Mouse (Mus musculus) neural tube, embryonic 14.5 days (tissue): ENCODE data around the gene Emc9. TPM values are rescaled to one million over a fixed set of nuclear protein-coding genes. Genes with fewer than 3 reads are reported as not detected.
A peak's percentile ranks its signal among the peaks of the same experiment; 100 is the strongest.

ENCODE experiments used
- ATAC-seq: fragments of 200-750 bp; cut with Nextera tagmentation; 2 replicates; pipeline ENCODE4 v1.8.0; 2017; ENCODE audit warnings: low read depth, mild to moderate bottlenecking, moderate TSS enrichment, moderate library complexity
- H3K27ac ChIP-seq: fragments of 300-500 bp; sonication (generic); 2 replicates; pipeline ENCODE4 v1.5.1; 2014; ENCODE audit warnings: low read depth, mild to moderate bottlenecking, control low read depth, low read length, moderate library complexity, mixed read lengths
- H3K27me3 ChIP-seq: fragments of 300-500 bp; sonication (generic); 2 replicates; pipeline ENCODE4 v1.6.1; 2014; ENCODE audit warnings: low read length; ENCODE audit not compliant: control insufficient read depth, insufficient read depth
- H3K36me3 ChIP-seq: fragments of 300-500 bp; sonication (generic); 2 replicates; pipeline ENCODE4 v1.6.1; 2014; ENCODE audit warnings: low read length, mixed read lengths; ENCODE audit not compliant: control insufficient read depth, insufficient read depth
- H3K4me1 ChIP-seq: fragments of 300-500 bp; sonication (generic); 2 replicates; pipeline ENCODE4 v1.6.1; 2014; ENCODE audit warnings: low read length; ENCODE audit not compliant: control insufficient read depth, insufficient read depth
- H3K4me2 ChIP-seq: fragments of 300-500 bp; sonication (generic); 2 replicates; pipeline ENCODE4 v1.6.1; 2014; ENCODE audit warnings: mild to moderate bottlenecking, low read depth, low read length, control low read depth
- H3K4me3 ChIP-seq: fragments of 300-500 bp; sonication (generic); 2 replicates; pipeline ENCODE4 v1.5.1; 2014; ENCODE audit warnings: low read depth, low read length, control low read depth, mixed read lengths
- H3K9ac ChIP-seq: fragments of 300-500 bp; sonication (generic); replicated peaks from 2 replicates; pipeline ENCODE4 v1.6.1; 2014; ENCODE audit warnings: low read depth, mild to moderate bottlenecking, control low read depth, low read length, mixed read lengths
- H3K9me3 ChIP-seq: fragments of 300-500 bp; sonication (generic); 2 replicates; pipeline ENCODE4 v1.6.1; 2016; ENCODE audit warnings: low read length; ENCODE audit not compliant: control insufficient read depth
- WGBS: fragments of 180-500 bp; shearing (Covaris S2); extraction: QIAGEN DNeasy Blood & Tissue Kit; methylation state at CpG from one replicate; pipeline ENCODE4 v1.1.7; 2014; 5-methylcytosine and 5-hydroxymethylcytosine counted together
- polyA plus RNA-seq: library from polyadenylated mRNA; unstranded; fragments of >200 nt; fragmentation: Nextera tagmentation; extraction: Ambion mirVana; gene quantifications from 2 replicates; pipeline ENCODE4 v1.2.1, GENCODE M21; 2014

Gene Emc9
- 38.9 and 48.8 TPM in 2 replicates for polyA plus RNA-seq

DNA sequence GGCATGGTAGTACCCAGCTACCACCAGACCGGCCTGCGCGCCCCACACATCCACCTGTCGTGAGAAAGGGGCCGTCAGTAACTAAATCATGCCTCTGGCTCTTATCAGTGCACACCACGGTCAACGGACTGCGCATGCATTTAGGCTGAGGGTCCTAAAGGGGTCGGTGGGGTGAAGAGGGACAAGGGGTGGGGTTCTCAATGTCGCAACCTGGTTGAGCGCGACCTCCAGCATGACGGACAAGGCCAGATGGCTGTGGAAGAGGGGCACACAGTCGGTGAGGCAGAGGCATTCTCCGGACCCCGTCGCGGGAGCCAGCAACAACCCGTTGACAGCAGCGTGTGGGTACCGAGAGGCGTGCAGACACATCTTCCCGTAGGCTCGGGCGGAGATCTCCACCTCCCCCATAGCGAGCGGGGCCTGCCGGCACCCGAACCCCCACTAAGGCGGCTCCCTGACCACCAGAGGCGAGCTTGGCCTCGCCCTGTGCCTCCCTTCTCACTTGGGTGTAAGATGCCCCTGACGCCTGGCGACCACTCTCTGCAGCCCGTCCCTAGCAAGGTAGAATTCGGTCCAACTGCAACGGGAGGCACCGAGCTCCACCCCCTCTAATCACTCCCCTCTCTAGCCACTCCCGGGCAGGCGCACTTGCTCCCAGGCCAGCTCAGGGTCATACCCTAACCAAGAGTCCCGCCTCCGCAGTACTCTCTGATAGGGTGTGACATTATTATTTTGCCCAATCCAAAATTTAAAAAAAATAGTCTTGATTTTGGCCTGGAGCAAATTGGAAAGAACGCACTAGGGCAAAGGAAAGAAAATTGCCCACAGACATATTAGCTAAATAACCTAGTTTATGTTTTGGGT is at the start of gene Emc9:
Emc9 (minus strand) TSS at position 601 of the 864 bp plus-strand sequence.
- H3K36me3 ChIP-seq: peaks cover 7% of the 10 kb centered on the region
- WGBS: 2% methylated on average over 42 of the region's 43 CpGs
- H3K27me3 ChIP-seq: no peaks in the 10 kb centered on the region
- H3K9me3 ChIP-seq: no peaks in the 10 kb centered on the region
- peak within 1 kb of the TSS; percentile 61 for H3K4me2 ChIP-seq
- H3K4me1 ChIP-seq: peaks cover 6% of the 10 kb centered on the region; the same call in 1 of the 2 replicates
- peak within 1 kb of the TSS; percentile 41 for H3K4me3 ChIP-seq
- H3K9ac ChIP-seq: peak within 1 kb of the TSS; percentile 63
- H3K27ac ChIP-seq: no peak within 1 kb of the TSS
- ATAC-seq: peak; percentile 64

GRCm38 (mm10) chr14:55629312-55629711 is 44.2 kb upstream of the Emc9 start:
- WGBS: 50% methylated on average over 5 of the region's 5 CpGs
- H3K9ac ChIP-seq: no peak overlapping the region
- no peaks in the 10 kb centered on the region for H3K9me3 ChIP-seq
- H3K4me2 ChIP-seq: no peak overlapping the region
- peaks cover under 1% of the 10 kb centered on the region; the same call in 1 of the 2 replicates for H3K4me1 ChIP-seq
- no peak overlapping the region for H3K27ac ChIP-seq
- H3K4me3 ChIP-seq: no peak overlapping the region
- ATAC-seq: no peak
- H3K36me3 ChIP-seq: peaks cover 88% of the 10 kb centered on the region
- no peaks in the 10 kb centered on the region for H3K27me3 ChIP-seq

DNA sequence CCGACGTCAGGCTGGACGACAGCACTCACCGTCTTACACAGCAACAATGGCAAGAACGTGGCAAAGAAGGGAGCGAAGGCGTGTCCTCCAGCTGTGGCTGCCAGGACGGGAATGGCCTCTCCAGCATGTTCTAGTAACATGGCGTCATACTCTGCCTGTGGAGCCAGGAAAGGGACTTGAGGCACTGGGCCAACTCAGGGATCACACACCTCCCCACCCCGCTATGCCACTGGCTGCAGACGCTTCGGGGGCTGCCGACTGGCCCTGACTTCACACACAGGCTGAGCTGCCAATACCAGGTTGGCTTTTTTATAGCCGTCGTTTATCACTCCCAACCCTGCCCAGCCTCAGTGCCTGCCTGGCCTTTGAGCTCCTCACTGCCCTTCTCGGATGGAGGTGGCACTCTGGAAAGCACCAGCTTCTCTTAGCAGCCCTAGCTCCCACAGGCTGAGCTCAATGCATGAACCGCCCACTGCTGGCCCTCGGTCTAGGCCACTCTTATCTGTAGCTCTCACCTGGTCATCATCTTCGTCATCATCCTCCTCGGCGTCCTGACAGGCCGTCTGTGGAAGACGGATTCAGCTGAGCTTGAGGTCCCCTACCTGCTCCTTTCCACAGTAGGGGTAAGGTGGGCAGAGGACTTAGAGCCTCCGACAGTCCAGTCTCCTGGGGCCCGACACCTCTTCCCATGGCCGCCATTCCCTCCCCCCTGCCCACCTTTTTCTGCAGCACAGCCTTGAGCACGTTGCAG is 43.1 kb upstream of the Emc9 start:
- H3K27me3 ChIP-seq: no peaks in the 10 kb centered on the region
- no peaks in the 10 kb centered on the region for H3K4me1 ChIP-seq
- H3K9me3 ChIP-seq: no peaks in the 10 kb centered on the region
- ATAC-seq: no peak
- H3K4me3 ChIP-seq: no peak overlapping the region
- no peak overlapping the region for H3K9ac ChIP-seq
- H3K4me2 ChIP-seq: no peak overlapping the region
- H3K27ac ChIP-seq: no peak overlapping the region
- 83% methylated on average over 27 of the region's 27 CpGs for WGBS
- H3K36me3 ChIP-seq: peaks cover 85% of the 10 kb centered on the region

DNA sequence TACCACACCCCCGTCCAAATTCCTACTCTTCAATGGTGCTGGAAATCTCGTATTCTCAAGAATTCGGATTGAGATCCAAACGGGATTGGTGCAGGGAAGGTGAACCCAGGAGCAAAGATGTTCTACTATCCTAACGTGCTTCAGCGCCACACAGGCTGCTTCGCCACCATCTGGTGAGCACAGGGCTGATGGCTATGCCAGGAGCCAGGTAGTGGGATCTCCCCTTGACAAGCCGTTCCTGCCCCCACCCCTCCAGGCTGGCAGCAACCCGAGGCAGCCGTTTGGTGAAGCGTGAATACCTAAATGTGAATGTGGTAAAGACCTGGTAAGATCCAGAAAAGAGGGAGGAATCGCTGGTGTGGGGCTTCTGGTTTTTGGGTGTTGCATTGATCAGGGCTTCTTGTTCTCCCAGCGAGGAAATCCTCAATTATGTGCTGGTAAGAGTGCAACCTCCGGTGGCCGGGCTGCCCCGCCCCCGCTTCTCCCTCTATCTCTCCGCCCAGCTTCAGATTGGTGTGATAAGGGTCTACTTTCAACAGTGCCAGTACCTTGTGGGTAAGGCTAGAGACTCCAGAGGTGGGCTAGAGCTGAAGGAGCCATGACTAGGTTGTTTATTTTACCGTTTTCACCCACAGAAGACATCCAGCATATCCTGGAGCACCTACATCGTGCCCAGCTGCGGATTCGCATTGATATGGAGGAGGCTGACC is 33.5 kb upstream of the Emc9 start:
- H3K4me2 ChIP-seq: peak overlapping the region; percentile 2; the same call in 1 of the 2 replicates
- no peaks in the 10 kb centered on the region; the same call in 1 of the 2 replicates for H3K36me3 ChIP-seq
- H3K27ac ChIP-seq: no peak overlapping the region
- peak overlapping the region; percentile 11; the same call in 1 of the 2 replicates for H3K4me3 ChIP-seq
- H3K9me3 ChIP-seq: no peaks in the 10 kb centered on the region
- H3K4me1 ChIP-seq: no peaks in the 10 kb centered on the region
- peak; percentile 38; the same call in 1 of the 2 replicates for ATAC-seq
- no peaks in the 10 kb centered on the region for H3K27me3 ChIP-seq
- WGBS: 52% methylated on average over 22 of the region's 22 CpGs
- H3K9ac ChIP-seq: no peak overlapping the region

DNA sequence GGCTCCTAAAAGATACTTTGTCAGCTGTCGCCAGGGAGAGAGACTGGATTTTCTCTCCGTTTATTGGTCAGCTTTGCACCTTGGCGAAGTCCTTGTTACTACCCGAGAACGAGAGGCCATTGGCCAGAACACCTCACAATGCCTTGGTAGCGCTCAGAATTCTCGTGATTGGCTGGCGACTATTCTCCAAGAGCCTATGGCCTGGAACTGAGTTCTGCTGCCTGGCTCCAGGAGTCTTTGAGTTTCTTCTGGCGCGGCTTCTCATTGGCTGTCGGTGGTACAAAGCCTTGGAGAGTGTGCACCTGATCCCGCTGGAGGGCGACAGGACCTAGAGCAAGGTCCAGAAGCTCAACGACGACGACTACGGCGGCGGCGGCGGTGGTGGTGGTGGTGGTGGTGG is 32.7 kb upstream of the Emc9 start, which contains the start of gene Rec8:
Rec8 (plus strand) TSS at position 216 of the 400 bp plus-strand sequence.
- peak; percentile 81 for ATAC-seq
- Histone ChIP-seq H3K27ac (no peak within 1 kb of the TSS), H3K9me3 (no peaks in the 10 kb centered on the region), H3K4me3 (peak within 1 kb of the TSS; percentile 11; the same call in 1 of the 2 replicates), H3K36me3 (no peaks in the 10 kb centered on the region), H3K27me3 (no peaks in the 10 kb centered on the region), H3K4me1 (no peaks in the 10 kb centered on the region), H3K9ac (no peak within 1 kb of the TSS), H3K4me2 (peak within 1 kb of the TSS; percentile 26; the same call in 1 of the 2 replicates)
- 30% methylated on average over 21 of the region's 21 CpGs for WGBS

DNA sequence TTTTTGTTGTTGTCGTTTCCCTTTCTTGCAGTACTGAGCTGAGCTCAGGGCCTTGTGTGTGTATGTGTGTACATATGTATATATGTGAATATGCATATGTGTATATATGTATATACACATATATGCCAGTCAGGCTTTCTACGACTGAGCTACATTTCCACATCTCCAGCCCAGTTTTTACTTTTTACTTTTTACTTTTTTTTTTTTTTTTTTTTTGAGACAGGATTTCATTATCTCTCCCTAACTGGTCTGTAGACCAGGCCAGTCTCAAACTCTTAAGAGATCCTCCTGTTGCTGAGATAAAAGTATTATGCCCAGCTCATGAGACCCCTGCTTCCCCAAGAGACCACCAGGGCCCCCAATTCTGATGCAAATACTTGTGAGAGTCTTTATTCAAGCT is 31.7 kb upstream of the Emc9 start:
- no peaks in the 10 kb centered on the region for H3K36me3 ChIP-seq
- no peaks in the 10 kb centered on the region for H3K4me1 ChIP-seq
- no peak overlapping the region for H3K4me2 ChIP-seq
- WGBS: 87% methylated on average over 2 of the region's 2 CpGs
- no peak overlapping the region for H3K9ac ChIP-seq
- H3K4me3 ChIP-seq: no peak overlapping the region
- H3K9me3 ChIP-seq: no peaks in the 10 kb centered on the region
- H3K27ac ChIP-seq: no peak overlapping the region
- no peak for ATAC-seq
- H3K27me3 ChIP-seq: no peaks in the 10 kb centered on the region

DNA sequence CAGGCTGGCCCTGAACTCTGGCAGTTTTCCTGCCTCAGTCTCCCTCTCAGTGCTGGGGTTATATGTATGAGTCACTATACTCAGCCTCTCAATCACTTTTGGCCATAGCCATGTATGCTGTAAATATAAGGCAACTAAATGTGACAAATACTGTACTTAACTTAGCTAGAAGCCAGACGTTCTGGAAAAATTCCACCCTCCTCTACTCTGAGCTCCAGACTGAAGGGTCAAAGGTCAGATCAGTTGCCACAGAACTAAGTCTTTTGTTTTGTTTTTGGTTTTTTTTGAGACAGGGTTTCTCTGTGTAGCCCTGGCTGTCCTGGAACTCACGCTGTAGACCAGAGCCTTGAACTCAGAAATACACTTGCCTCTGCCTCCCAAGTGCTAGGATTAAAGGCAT is 30.8 kb upstream of the Emc9 start:
- ATAC-seq: no peak
- Histone ChIP-seq H3K27me3 (no peaks in the 10 kb centered on the region), H3K27ac (no peak overlapping the region), H3K36me3 (no peaks in the 10 kb centered on the region), H3K9me3 (no peaks in the 10 kb centered on the region), H3K9ac (no peak overlapping the region), H3K4me2 (no peak overlapping the region), H3K4me3 (no peak overlapping the region), H3K4me1 (no peaks in the 10 kb centered on the region)
- WGBS: 55% methylated on average over 2 of the region's 2 CpGs

- H3K4me2 ChIP-seq: no peak overlapping the region
- no peaks in the 10 kb centered on the region for H3K36me3 ChIP-seq
- no peak overlapping the region for H3K9ac ChIP-seq
- no peaks in the 10 kb centered on the region for H3K27me3 ChIP-seq
- ATAC-seq: no peak
- H3K4me3 ChIP-seq: no peak overlapping the region
- 77% methylated on average over 7 of the region's 7 CpGs for WGBS
- H3K4me1 ChIP-seq: no peaks in the 10 kb centered on the region
- no peak overlapping the region for H3K27ac ChIP-seq
- H3K9me3 ChIP-seq: no peaks in the 10 kb centered on the region
These were observed 29.6 kb upstream of the Emc9 start for GRCm38 (mm10) chr14:55614565-55615178.
